Mouse (Mus musculus) spleen, adult 2 months (tissue): ENCODE data around the gene Rab33b.

ENCODE experiments used
- CTCF ChIP-seq: fragments of 200-500 bp; IDR thresholded peaks from 2 replicates; pipeline ENCODE4 v1.5.1; 2011; ENCODE audit warnings: mild to moderate bottlenecking, inconsistent platforms; ENCODE audit not compliant: insufficient read depth, insufficient read length, insufficient replicate concordance; ENCODE audit errors: extremely low read depth
- POLR2A ChIP-seq: fragments of 200-500 bp; IDR thresholded peaks from 2 replicates; pipeline ENCODE4 v1.6.1; 2011; ENCODE audit warnings: low read depth, low read length, inconsistent platforms

- TF ChIP-seq POLR2A (no peak), CTCF (peak; percentile 38; the same call in 1 of the 2 replicates)
Measured at GRCm38 (mm10) chr3:51481059-51481458, 2.7 kb upstream of the Rab33b start.
